Mouse (Mus musculus) neural tube, embryonic 14.5 days (tissue): ENCODE measurements around the gene Rfx3. TPM values are rescaled to one million over a fixed set of nuclear protein-coding genes. Genes with fewer than 3 reads are reported as not detected.

Experiments used
- ATAC-seq: fragments of 200-750 bp; cut with Nextera tagmentation; 2 replicates; pipeline ENCODE4 v1.8.0; 2017; ENCODE audit warnings: low read depth, mild to moderate bottlenecking, moderate TSS enrichment, moderate library complexity
- H3K27ac ChIP-seq: fragments of 300-500 bp; sonication (generic); 2 replicates; pipeline ENCODE4 v1.5.1; 2014; ENCODE audit warnings: low read depth, mild to moderate bottlenecking, control low read depth, low read length, moderate library complexity, mixed read lengths
- H3K27me3 ChIP-seq: fragments of 300-500 bp; sonication (generic); 2 replicates; pipeline ENCODE4 v1.6.1; 2014; ENCODE audit warnings: low read length; ENCODE audit not compliant: control insufficient read depth, insufficient read depth
- H3K36me3 ChIP-seq: fragments of 300-500 bp; sonication (generic); 2 replicates; pipeline ENCODE4 v1.6.1; 2014; ENCODE audit warnings: low read length, mixed read lengths; ENCODE audit not compliant: control insufficient read depth, insufficient read depth
- H3K4me1 ChIP-seq: fragments of 300-500 bp; sonication (generic); 2 replicates; pipeline ENCODE4 v1.6.1; 2014; ENCODE audit warnings: low read length; ENCODE audit not compliant: control insufficient read depth, insufficient read depth
- H3K4me2 ChIP-seq: fragments of 300-500 bp; sonication (generic); 2 replicates; pipeline ENCODE4 v1.6.1; 2014; ENCODE audit warnings: mild to moderate bottlenecking, low read depth, low read length, control low read depth
- H3K4me3 ChIP-seq: fragments of 300-500 bp; sonication (generic); 2 replicates; pipeline ENCODE4 v1.5.1; 2014; ENCODE audit warnings: low read depth, low read length, control low read depth, mixed read lengths
- H3K9ac ChIP-seq: fragments of 300-500 bp; sonication (generic); replicated peaks from 2 replicates; pipeline ENCODE4 v1.6.1; 2014; ENCODE audit warnings: low read depth, mild to moderate bottlenecking, control low read depth, low read length, mixed read lengths
- H3K9me3 ChIP-seq: fragments of 300-500 bp; sonication (generic); 2 replicates; pipeline ENCODE4 v1.6.1; 2016; ENCODE audit warnings: low read length; ENCODE audit not compliant: control insufficient read depth
- WGBS: fragments of 180-500 bp; shearing (Covaris S2); extraction: QIAGEN DNeasy Blood & Tissue Kit; methylation state at CpG from one replicate; pipeline ENCODE4 v1.1.7; 2014; 5-methylcytosine and 5-hydroxymethylcytosine counted together
- polyA plus RNA-seq: library from polyadenylated mRNA; unstranded; fragments of >200 nt; fragmentation: Nextera tagmentation; extraction: Ambion mirVana; gene quantifications from 2 replicates; pipeline ENCODE4 v1.2.1, GENCODE M21; 2014

The Rfx3 gene
- polyA plus RNA-seq, 1 experiment from 2014 or later = 37.0 TPM

DNA sequence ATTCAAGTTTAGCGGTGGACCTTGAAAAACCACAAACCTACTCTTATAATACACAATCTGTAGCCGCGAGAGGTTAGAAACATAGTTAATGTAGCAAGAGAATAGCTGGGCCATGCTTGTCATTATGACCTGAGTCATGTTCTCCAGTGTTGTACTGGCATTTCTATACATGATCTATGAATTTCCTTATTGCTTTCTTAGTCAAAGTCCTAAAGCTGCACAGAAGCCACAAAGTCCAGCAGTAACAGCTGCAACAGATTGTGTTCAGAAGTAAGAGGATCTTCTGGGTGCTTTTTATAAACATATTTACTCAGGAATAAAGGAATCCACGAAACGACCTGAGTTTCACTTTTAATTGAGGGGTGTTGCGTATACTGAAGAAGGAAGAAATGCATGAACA is 109.3 kb downstream of the Rfx3 start:
- no peaks in the 10 kb centered on the region for H3K27me3 ChIP-seq
- no peak for ATAC-seq
- WGBS = 81% methylated on average over 6 of the region's 6 CpGs

DNA sequence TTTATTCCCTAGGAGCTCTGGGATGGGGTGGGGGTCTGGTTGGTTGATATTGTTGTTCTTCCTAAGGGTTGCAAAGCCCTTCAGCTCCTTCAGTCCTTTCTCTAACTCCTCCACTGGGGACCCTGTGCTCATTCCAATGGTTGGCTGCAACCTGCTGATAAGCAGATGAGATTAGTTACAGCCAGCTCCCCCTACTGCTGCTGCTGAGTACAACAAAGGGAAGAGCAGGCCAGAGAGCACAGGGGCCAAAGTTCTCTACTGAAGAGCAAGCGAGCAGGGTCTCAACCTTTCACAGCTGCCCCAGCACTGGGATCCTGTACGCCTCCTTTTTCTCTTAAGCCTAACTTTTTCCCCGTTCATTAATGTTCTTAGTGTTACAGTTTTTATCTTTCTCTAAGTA is 126.4 kb downstream of the Rfx3 start:
- Histone ChIP-seq H3K27ac (no peak overlapping the region), H3K9me3 (no peaks in the 10 kb centered on the region), H3K36me3 (no peaks in the 10 kb centered on the region), H3K27me3 (no peaks in the 10 kb centered on the region), H3K4me1 (no peaks in the 10 kb centered on the region), H3K4me2 (no peak overlapping the region), H3K4me3 (no peak overlapping the region), H3K9ac (no peak overlapping the region)
- 94% methylated on average over 3 of the region's 3 CpGs for WGBS
- no peak for ATAC-seq

More for the DNA sequence above, 109.3 kb downstream of the Rfx3 start:
- no peaks in the 10 kb centered on the region for H3K9me3 ChIP-seq
- no peak overlapping the region for H3K4me3 ChIP-seq
- H3K36me3 ChIP-seq = no peaks in the 10 kb centered on the region
- H3K27ac ChIP-seq = no peak overlapping the region
- H3K9ac ChIP-seq = no peak overlapping the region
- H3K4me2 ChIP-seq = no peak overlapping the region
- H3K4me1 ChIP-seq = peaks cover 5% of the 10 kb centered on the region; the same call in 1 of the 2 replicates

DNA sequence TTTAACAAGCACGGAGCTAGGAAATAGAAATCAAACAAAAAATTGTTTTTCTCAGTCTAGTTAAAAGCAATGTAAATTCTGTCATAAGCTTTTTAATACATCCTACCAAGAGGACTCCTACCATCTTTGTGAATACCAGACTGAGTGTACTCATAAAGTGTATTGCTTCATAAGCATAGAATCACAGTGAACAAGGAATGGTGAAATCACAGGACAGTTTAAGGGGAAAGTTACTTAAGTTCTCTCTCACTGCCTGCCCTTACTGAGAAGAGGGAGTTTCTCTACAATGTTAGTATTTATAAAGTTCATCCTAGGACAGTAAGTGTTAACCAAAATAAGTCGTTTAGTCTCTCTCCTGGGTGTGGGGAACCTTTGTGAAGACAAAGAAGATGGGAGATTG is 133.5 kb downstream of the Rfx3 start:
- H3K4me3 ChIP-seq = no peak overlapping the region
- no peak overlapping the region for H3K4me2 ChIP-seq
- H3K9me3 ChIP-seq = no peaks in the 10 kb centered on the region
- H3K9ac ChIP-seq = no peak overlapping the region
- no peaks in the 10 kb centered on the region for H3K36me3 ChIP-seq
- WGBS = 76% methylated on average over 2 of the region's 2 CpGs
- no peak overlapping the region for H3K27ac ChIP-seq
- H3K27me3 ChIP-seq = no peaks in the 10 kb centered on the region
- no peak for ATAC-seq
- no peaks in the 10 kb centered on the region for H3K4me1 ChIP-seq

DNA sequence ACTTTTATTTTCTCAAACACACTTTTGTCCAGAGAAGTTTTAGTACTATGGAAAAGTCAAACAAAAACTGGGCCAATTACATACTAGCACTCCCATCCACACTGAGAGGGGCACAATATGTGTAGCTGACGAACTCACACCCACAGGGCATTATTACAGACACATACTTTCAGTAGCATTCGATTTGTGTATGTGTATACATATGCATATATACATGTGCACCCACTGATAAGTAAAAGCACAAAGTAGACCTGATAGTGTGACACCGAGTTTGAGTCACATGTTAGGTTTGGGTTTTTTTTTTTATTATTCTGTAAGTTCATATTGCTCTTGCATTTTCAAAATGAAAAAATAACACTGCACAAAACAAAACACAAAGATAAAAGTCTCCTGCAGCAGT is 140.2 kb downstream of the Rfx3 start:
- Histone ChIP-seq H3K9ac (no peak overlapping the region), H3K36me3 (no peaks in the 10 kb centered on the region), H3K27me3 (no peaks in the 10 kb centered on the region), H3K9me3 (no peaks in the 10 kb centered on the region), H3K4me2 (no peak overlapping the region), H3K4me1 (no peaks in the 10 kb centered on the region), H3K27ac (no peak overlapping the region), H3K4me3 (no peak overlapping the region)
- ATAC-seq = no peak
- 92% methylated on average over 3 of the region's 3 CpGs for WGBS

DNA sequence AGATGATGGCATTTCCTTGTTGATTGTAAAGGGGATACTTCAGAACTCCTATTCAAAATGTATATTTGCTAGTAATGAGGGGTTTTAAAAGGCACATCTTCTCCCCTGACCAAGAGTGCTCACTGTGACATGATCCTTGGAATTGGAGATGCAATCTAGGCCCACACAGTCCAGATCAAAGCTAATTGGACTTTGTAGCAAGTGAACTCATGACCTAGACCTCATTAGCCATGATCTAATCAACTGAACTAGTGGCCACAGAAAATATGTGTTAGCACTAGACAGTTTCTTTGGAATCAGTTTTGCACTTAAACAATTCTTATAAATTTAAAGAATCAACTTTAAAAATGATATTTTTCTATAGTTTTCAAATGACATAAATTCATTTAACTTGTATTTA is 151.3 kb downstream of the Rfx3 start:
- no peak for ATAC-seq
- Histone ChIP-seq H3K27me3 (no peaks in the 10 kb centered on the region), H3K36me3 (no peaks in the 10 kb centered on the region), H3K9ac (no peak overlapping the region), H3K4me2 (no peak overlapping the region), H3K27ac (no peak overlapping the region), H3K4me1 (no peaks in the 10 kb centered on the region), H3K9me3 (no peaks in the 10 kb centered on the region), H3K4me3 (no peak overlapping the region)

DNA sequence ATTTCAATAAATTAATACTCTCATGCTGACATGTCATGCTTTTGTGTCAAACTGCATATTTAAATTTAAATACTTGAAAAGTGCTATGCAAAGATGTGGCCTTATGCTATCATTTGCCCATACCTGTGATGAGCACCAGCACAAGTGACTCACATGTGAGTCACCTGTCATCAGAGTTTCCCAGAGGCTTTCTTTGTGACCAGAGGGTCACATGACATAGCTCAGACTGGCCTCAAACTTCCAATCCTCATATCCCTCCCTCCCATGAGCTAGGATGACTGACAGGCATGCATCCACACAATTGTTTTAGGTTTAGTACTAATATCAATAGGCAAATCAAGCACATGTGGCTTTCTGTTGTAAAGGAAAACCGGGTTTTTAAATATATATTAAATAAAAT is 162.0 kb downstream of the Rfx3 start:
- ATAC-seq = no peak

DNA sequence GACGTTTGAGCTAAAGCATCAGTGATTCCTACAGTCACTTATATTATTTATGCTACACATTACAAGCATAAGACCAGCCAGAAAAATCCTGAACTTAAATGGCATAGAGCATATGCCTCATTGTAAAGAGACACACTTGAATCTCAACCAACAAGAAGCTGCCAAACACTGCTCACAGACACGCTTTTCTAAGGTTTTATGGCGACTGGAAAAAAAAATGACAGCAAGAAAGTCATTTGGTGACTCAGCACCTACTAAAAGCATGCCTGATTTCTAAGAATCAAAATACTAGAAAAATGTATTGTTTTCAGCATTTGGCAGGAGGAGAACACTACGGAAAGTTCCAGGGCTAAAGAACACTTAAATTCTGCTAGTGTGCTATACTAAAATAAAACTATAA is 163.9 kb downstream of the Rfx3 start:
- H3K27ac ChIP-seq = no peak overlapping the region
- H3K9ac ChIP-seq = no peak overlapping the region
- no peaks in the 10 kb centered on the region for H3K36me3 ChIP-seq
- H3K9me3 ChIP-seq = no peaks in the 10 kb centered on the region
- H3K4me3 ChIP-seq = no peak overlapping the region
- H3K27me3 ChIP-seq = no peaks in the 10 kb centered on the region
- H3K4me2 ChIP-seq = no peak overlapping the region
- H3K4me1 ChIP-seq = no peaks in the 10 kb centered on the region
- no peak for ATAC-seq
- WGBS = 80% methylated on average over 4 of the region's 4 CpGs

More for the DNA sequence above, 162.0 kb downstream of the Rfx3 start:
- Histone ChIP-seq H3K27me3 (no peaks in the 10 kb centered on the region), H3K36me3 (no peaks in the 10 kb centered on the region), H3K4me2 (no peak overlapping the region), H3K27ac (no peak overlapping the region), H3K9me3 (no peaks in the 10 kb centered on the region), H3K4me3 (no peak overlapping the region), H3K4me1 (no peaks in the 10 kb centered on the region), H3K9ac (no peak overlapping the region)
- 90% methylated on average over 1 of the region's 1 CpGs for WGBS

DNA sequence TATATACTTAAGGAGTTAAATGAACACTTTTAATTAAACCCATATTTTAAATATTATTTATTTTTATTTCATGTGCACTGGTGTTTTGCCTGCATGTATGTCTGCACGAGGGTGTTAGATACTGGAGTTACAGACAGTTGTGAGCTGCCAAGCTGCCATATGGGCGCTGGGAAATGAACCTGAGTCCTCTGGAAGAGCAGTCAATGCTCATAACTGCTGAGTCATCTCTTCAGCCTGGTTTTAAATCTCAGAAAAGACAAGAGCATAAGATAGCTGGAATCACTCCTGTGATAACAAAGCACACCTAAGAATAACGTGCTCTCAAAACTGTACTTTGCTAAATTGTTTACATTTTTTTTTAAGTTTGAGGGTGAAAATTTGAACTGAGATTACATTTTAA is 172.3 kb downstream of the Rfx3 start:
- WGBS = 70% methylated on average over 3 of the region's 3 CpGs
- Histone ChIP-seq H3K27ac (no peak overlapping the region), H3K4me1 (no peaks in the 10 kb centered on the region), H3K36me3 (no peaks in the 10 kb centered on the region), H3K4me2 (no peak overlapping the region), H3K9ac (no peak overlapping the region), H3K4me3 (no peak overlapping the region), H3K27me3 (no peaks in the 10 kb centered on the region), H3K9me3 (no peaks in the 10 kb centered on the region)
- no peak for ATAC-seq

DNA sequence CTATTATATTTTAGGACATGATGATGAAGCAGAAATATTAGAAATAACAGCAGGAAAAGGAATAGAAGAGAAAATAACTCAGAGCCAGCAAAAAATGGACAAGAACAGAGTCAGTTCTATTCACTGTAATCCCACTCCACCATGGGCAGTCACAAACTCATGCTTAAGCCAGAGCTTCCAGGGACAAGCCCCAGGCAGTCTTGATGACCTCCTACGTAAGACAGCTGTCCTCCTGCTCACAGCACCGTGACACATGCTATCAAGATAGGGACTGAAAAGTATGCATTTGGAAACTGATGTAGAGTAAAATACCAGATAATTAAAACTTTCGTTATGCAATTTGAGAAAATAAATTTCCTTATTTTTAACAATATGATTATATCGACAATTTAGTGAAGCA is 172.9 kb downstream of the Rfx3 start:
- no peaks in the 10 kb centered on the region for H3K27me3 ChIP-seq
- no peak overlapping the region for H3K4me3 ChIP-seq
- H3K27ac ChIP-seq = no peak overlapping the region
- no peaks in the 10 kb centered on the region for H3K9me3 ChIP-seq
- no peaks in the 10 kb centered on the region for H3K4me1 ChIP-seq
- H3K36me3 ChIP-seq = no peaks in the 10 kb centered on the region
- H3K4me2 ChIP-seq = no peak overlapping the region
- no peak overlapping the region for H3K9ac ChIP-seq
- ATAC-seq = no peak
- WGBS = 67% methylated on average over 4 of the region's 4 CpGs

DNA sequence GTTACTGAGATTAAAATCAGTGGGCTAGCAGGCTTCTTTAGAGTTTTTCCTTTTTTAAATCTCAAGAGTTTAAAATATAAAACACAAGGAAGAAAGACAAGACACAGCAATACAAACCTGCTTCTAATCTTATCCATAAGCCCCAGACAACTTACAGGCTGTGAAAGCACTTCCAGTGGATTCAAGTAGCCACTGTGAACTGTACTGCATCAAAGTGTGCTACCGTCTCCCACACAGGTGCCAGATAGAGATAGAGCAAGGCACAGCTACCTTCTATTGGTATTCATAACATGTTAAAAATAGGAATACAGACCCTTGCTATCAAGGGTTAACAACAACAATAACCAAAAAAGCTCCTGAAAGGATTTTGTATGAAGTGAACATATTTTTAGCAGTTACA is 178.5 kb downstream of the Rfx3 start:
- whole genome bisulfite sequencing = 80% methylated on average over 1 of the region's 1 CpGs
- no peak for ATAC-seq
- H3K27ac ChIP-seq = no peak overlapping the region
- no peaks in the 10 kb centered on the region for H3K9me3 ChIP-seq
- H3K4me3 ChIP-seq = no peak overlapping the region
- H3K36me3 ChIP-seq = no peaks in the 10 kb centered on the region
- no peak overlapping the region for H3K4me2 ChIP-seq
- no peaks in the 10 kb centered on the region for H3K27me3 ChIP-seq
- no peak overlapping the region for H3K9ac ChIP-seq
- no peaks in the 10 kb centered on the region for H3K4me1 ChIP-seq
